Mouse (Mus musculus): ENCODE data around the gene Dzip1.

DNA sequence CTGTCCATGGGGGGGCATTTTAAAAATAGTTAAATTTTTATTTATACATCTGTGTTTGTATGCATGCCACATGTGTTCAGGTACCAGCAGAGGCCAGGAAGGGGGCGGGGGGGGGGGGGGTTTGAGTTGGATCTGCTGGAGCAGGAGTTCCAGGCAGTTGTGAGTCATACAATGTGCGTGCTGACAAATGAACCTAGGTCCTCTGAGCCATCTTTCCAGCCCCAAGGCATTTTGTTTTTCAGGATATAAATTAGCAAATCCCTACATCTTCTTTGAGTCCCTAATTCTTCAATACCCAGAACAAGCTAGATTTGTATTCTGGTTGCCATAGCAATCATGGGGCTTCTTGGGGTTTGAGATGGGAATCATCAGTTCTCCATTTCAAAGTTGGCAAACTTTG lies 5.9 kb upstream of the Dzip1 start:
- TF ChIP-seq CTCF (IDR thresholded peaks at IDR 0.05; ENCODE audit: borderline replicate concordance, extremely low read depth, insufficient read depth, insufficient read length) (no peak), POLR2A (IDR thresholded peaks at IDR 0.05; ENCODE audit: borderline replicate concordance, extremely low read depth, insufficient read depth, insufficient read length, poor library complexity, severe bottlenecking) (no peak)

All from brain, embryonic 14.5 days (tissue).